Mouse (Mus musculus) liver (tissue): Measurements from ENCODE around the gene Zbtb42.
A peak's percentile ranks its signal among the peaks of the same experiment; 100 is the strongest.

ENCODE experiments used
- DNase-seq: peaks from one replicate; pipeline ENCODE4 v3.0.0-alpha.2; 2020; ENCODE audit warnings: mixed read lengths

The Zbtb42 gene

GRCm38 (mm10) chr12:112661851-112662250 lies 16.8 kb upstream of the Zbtb42 start:
- DNase-seq: no peak

- no peak for DNase-seq
These were observed 15.3 kb upstream of the Zbtb42 start for GRCm38 (mm10) chr12:112663303-112663702.

DNA sequence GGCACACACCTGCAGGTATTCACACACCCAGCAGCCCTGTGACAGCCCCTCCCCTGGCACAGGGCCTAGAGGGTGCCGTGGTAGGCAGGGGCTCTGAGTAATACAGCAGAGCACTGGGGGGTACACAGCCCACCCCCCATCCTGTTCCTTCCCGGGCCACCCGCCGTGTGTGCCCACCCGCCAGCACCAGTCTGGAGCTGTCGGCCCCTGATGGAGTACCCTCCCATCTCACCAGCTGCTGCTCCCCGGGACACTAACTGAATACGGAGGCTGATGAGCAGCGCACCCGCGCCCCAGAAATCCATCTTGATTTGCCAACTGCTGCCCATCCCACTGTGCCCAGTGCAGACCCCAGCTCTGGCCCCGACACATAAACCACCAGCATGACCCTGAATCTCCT lies 14.9 kb upstream of the Zbtb42 start:
- no peak for DNase-seq

DNA sequence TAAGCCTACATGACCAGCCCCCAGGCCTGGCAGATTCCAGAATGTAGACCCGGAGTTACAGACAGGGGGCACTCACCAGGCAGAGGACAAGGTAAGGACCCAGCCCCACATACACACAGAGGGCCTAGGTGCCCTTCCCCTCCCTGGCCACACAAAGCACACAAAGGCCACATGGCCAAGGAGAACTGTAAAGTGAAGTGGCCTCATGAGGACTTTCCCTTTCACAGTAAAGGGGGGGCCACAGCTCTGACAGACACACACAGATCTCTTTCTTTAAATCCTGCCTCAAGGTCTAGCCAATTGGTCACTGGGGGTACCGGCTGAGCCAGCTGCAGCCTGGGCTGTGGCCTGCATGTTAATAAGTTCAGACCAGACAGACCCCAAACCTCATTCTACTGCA lies 14.5 kb upstream of the Zbtb42 start:
- no peak for DNase-seq

- no peak for DNase-seq
These were observed 14.0 kb upstream of the Zbtb42 start for GRCm38 (mm10) chr12:112664656-112665055.

- peak; percentile 46 for DNase-seq
These were observed 13.2 kb upstream of the Zbtb42 start for GRCm38 (mm10) chr12:112665445-112665844.

DNA sequence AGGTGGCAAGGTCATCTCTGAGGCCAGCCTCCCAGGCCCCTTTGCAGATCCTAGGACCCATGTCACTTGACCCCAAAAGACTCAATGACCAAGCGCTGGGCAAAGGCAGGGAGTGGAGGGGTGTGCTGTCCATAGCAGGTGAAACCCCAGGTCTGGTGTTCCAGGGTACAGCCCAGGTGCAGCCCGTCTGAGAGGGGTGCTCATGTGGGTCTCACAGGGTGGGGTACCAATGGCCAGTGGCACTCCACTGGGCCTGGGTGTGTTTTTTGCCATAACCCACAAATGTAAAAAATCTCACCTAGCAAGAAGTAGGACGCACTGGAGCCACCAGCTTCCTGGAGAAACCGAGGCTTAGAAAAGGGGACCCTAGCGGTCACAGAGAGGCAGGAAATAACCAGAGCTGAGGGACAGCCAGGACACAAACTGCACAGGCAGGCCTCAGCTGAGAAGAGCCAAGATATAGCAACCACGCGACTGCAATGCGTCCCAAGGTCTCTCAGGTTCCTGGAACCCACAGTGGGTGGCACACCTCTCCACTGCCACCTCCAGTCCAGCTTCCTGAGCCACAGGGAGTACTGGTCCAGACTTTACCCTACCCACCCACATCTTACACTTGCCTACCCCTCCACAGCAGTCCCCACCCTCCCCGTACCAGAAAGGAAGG lies 12.6 kb upstream of the Zbtb42 start:
- no peak for DNase-seq

GRCm38 (mm10) chr12:112667619-112668297 lies 10.9 kb upstream of the Zbtb42 start:
- no peak for DNase-seq

GRCm38 (mm10) chr12:112670718-112671393 lies 7.8 kb upstream of the Zbtb42 start:
- DNase-seq: peak; percentile 25

- no peak for DNase-seq
These were observed 6.7 kb upstream of the Zbtb42 start for GRCm38 (mm10) chr12:112671891-112672290.

GRCm38 (mm10) chr12:112672744-112673575 lies 5.7 kb upstream of the Zbtb42 start:
- DNase-seq: peak; percentile 60

GRCm38 (mm10) chr12:112673576-112674091 lies 5.0 kb upstream of the Zbtb42 start:
- peak; percentile 23 for DNase-seq

DNA sequence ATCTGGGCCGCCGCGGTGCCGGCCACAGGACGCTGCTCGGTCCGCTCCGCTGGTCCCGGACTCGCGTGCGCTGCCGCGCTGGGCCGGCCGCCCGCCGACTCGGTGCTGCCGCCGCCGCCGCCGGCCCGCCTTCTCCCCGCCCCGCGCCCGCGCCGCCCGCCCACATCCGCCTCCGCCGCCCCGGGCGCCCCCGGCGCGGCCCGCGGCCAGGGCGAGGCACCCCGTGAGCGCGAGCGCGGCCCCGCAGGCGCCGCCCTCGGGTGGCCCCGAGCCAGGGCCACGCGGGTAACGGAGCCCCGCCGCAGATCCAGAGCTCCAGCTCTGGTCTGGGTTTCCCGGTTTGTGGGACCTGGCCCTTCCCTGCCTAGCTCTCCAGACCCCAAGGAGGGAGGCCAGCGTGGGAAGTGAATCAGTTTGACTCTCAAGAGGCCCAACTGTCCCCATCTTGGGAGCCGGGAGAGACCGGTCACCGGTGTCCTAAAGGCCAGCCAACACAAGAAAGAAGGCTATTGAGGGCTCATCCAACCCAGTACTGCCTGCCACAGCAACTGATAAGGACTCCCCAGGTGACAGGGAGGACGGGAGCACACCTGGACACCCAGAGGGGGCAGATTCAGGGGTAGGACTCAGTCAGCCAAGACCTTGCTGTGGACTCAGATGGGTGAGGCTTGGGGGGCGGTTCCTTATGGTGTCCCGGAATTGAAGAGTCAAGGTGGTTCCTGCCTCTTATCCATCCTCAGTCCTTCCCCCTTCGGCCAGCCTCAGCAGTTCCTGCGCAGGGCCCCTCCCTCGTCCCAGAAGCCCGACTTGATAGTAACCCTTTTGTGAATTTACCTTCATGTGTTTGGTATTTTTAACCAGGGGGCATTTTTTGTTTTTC lies 4.3 kb upstream of the Zbtb42 start, which contains the start of gene Akt1:
Gene Akt1 (minus strand): TSS at position 753 of the 880 bp plus-strand sequence.
- peak; percentile 76 for DNase-seq

GRCm38 (mm10) chr12:112675245-112676035 lies 3.2 kb upstream of the Zbtb42 start:
- peak; percentile 86 for DNase-seq

GRCm38 (mm10) chr12:112677076-112677475 lies 1.6 kb upstream of the Zbtb42 start:
- DNase-seq: no peak

- no peak for DNase-seq
These were observed 579 bp upstream of the Zbtb42 start for GRCm38 (mm10) chr12:112677943-112678554.

GRCm38 (mm10) chr12:112679027-112679996 lies 684 bp downstream of the Zbtb42 start:
- peak; percentile 44 for DNase-seq

- DNase-seq: no peak
These were observed 4.7 kb downstream of the Zbtb42 start for GRCm38 (mm10) chr12:112683351-112683750.

GRCm38 (mm10) chr12:112688458-112688857 lies 9.8 kb downstream of the Zbtb42 start:
- no peak for DNase-seq
